Mouse (Mus musculus) MEL (cell line): ENCODE data around the gene Siah1b.

Experiments used
- POLR2A ChIP-seq, 2 experiments: IDR thresholded peaks; 2 replicates each; pipeline ENCODE4 v1.6.1; 2011 to 2012; ENCODE audit warnings: low read length in 2 of 2, mild to moderate bottlenecking in 2 of 2, control low read depth in 1 of 2, improper control_type of control experiment in 1 of 2, low read depth in 1 of 2, moderate library complexity in 1 of 2; ENCODE audit not compliant: control insufficient read depth in 1 of 2, insufficient read depth in 1 of 2, poor library complexity in 1 of 2
- POLR2AphosphoS2 ChIP-seq: IDR thresholded peaks from 2 replicates; pipeline ENCODE4 v1.6.1; 2011; ENCODE audit warnings: low read length, improper control_type of control experiment
- SIN3A ChIP-seq: IDR thresholded peaks from 2 replicates; pipeline ENCODE4 v1.6.1; 2012; ENCODE audit warnings: low read length, improper control_type of control experiment, inconsistent platforms

DNA sequence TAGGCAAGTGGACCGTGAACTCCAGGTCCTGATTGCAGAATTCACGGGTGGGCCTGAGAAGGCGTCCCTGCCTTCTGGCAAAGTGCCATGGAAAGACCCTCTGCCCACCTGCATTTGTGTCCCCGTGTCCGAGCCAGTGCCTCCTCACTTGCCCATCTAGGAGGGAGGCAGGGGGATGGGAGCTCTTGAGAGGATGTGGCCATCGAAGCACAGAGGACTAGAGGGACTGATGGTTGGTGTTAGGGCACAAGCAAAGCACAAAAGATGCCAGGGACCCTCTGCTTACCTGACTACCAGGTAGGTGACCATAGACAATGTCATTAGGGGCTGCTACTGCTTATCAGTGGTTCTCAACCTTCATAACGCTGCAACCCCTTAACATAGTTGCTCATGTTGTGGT is 25.9 kb upstream of the Siah1b start:
- TF ChIP-seq SIN3A = no peak
- no peak for TF ChIP-seq POLR2AphosphoS2
- no peak for TF ChIP-seq POLR2A (IDR thresholded peaks at IDR 0.05; ENCODE audit: control insufficient read depth in 1 of 2, insufficient read depth in 1 of 2, low read depth in 1 of 2, low read length in 2 of 2, poor library complexity in 1 of 2)
